Mouse (Mus musculus): ENCODE measurements around the gene Fbxl12. TPM values are rescaled to one million over a fixed set of nuclear protein-coding genes. Genes with fewer than 3 reads are reported as not detected.
"Not testable (repeated sequence)": the region's sequence is repeated elsewhere in the genome, so short reads cannot be mapped to it uniquely, and the experiment has no call there.

The Fbxl12 gene
- total RNA-seq, 1 experiment, result 13.0 TPM

GRCm38 (mm10) chr9:20636790-20637189 lies 7.8 kb downstream of the Fbxl12 start:
- TF ChIP-seq HCFC1 (IDR thresholded peaks at IDR 0.05; ENCODE audit: borderline replicate concordance, insufficient read depth, low read length), result no peak
- no peak for TF ChIP-seq CHD2 (IDR thresholded peaks at IDR 0.05; ENCODE audit: low read depth, low read length)
- no peak for TF ChIP-seq ZC3H11A (IDR thresholded peaks at IDR 0.05; ENCODE audit: borderline replicate concordance, low read depth, low read length)
- no peak for TF ChIP-seq MAFK (IDR thresholded peaks at IDR 0.05; ENCODE audit: insufficient read depth, low read depth, low read length)
- no peak for TF ChIP-seq ZNF384 (IDR thresholded peaks at IDR 0.05; ENCODE audit: low read depth, low read length)
- peak overlapping the region; percentile 28; the same call in 1 of the 2 replicates for H3K27ac ChIP-seq (ENCODE audit: insufficient read depth, low read depth, low read length, poor library complexity, severe bottlenecking)
- H3K9me3 ChIP-seq (ENCODE audit: control insufficient read depth, insufficient read depth, low read depth, low read length), result no peaks in the 10 kb centered on the region
- peaks cover 0 to 27% of the 10 kb centered on the region in 2 experiments; a peak in 2 of 4 replicates for H3K4me1 ChIP-seq (ENCODE audit: control insufficient read depth in 2 of 2, insufficient read depth in 2 of 2, low read length in 2 of 2, poor library complexity in 1 of 2)
- H3K9ac ChIP-seq (ENCODE audit: insufficient read depth, low read depth, low read length, poor library complexity, severe bottlenecking), result no peak overlapping the region
- in situ Hi-C loops (cut with MboI; ENCODE audit: low sequenced_read_pairs in 2 of 2, unreplicated experiment in 2 of 2), result loop anchor here in 1 of 2 experiments (25.0 kb wide), 1 partner anchor 174 kb away; the partner anchor contains the start of gene Zfp26
- DNase-seq (ENCODE audit: low read depth, low spot score), result no peak
- H3K4me3 ChIP-seq (ENCODE audit: insufficient read depth in 1 of 2, low read depth in 1 of 2, low read length in 2 of 2, poor library complexity in 1 of 2, severe bottlenecking in 1 of 2), result no peak overlapping the region
- no peaks in the 10 kb centered on the region; the same call in 1 of the 2 replicates for H3K36me3 ChIP-seq (ENCODE audit: control insufficient read depth, insufficient read depth, low read length, poor library complexity, severe bottlenecking)

GRCm38 (mm10) chr9:20636256-20636655 lies 8.3 kb downstream of the Fbxl12 start:
- in situ Hi-C loops (cut with MboI; ENCODE audit: low sequenced_read_pairs in 2 of 2, unreplicated experiment in 2 of 2), result loop anchor here in 1 of 2 experiments (25.0 kb wide), 1 partner anchor 174 kb away; the partner anchor contains the start of gene Zfp26
- no peaks in the 10 kb centered on the region; the same call in 1 of the 2 replicates for H3K36me3 ChIP-seq (ENCODE audit: control insufficient read depth, insufficient read depth, low read length, poor library complexity, severe bottlenecking)
- no peak for TF ChIP-seq MAFK (IDR thresholded peaks at IDR 0.05; ENCODE audit: insufficient read depth, low read depth, low read length)
- no peak for TF ChIP-seq CHD2 (IDR thresholded peaks at IDR 0.05; ENCODE audit: low read depth, low read length)
- TF ChIP-seq ZNF384 (IDR thresholded peaks at IDR 0.05; ENCODE audit: low read depth, low read length), result no peak
- TF ChIP-seq ZC3H11A (IDR thresholded peaks at IDR 0.05; ENCODE audit: borderline replicate concordance, low read depth, low read length), result no peak
- no peak for TF ChIP-seq HCFC1 (IDR thresholded peaks at IDR 0.05; ENCODE audit: borderline replicate concordance, insufficient read depth, low read length)
- DNase-seq (ENCODE audit: low read depth, low spot score), result no peak
- H3K4me1 ChIP-seq (ENCODE audit: control insufficient read depth in 2 of 2, insufficient read depth in 2 of 2, low read length in 2 of 2, poor library complexity in 1 of 2), result peaks cover 0 to 25% of the 10 kb centered on the region in 2 experiments; a peak in 2 of 4 replicates
- H3K9ac ChIP-seq (ENCODE audit: insufficient read depth, low read depth, low read length, poor library complexity, severe bottlenecking), result no peak overlapping the region
- no peaks in the 10 kb centered on the region for H3K9me3 ChIP-seq (ENCODE audit: control insufficient read depth, insufficient read depth, low read depth, low read length)
- H3K4me3 ChIP-seq (ENCODE audit: insufficient read depth in 1 of 2, low read depth in 1 of 2, low read length in 2 of 2, poor library complexity in 1 of 2, severe bottlenecking in 1 of 2), result no peak overlapping the region
- H3K27ac ChIP-seq (ENCODE audit: insufficient read depth, low read depth, low read length, poor library complexity, severe bottlenecking), result peak overlapping the region; percentile 28; the same call in 1 of the 2 replicates

GRCm38 (mm10) chr9:20635676-20636075 lies 8.9 kb downstream of the Fbxl12 start:
- H3K9me3 ChIP-seq (ENCODE audit: control insufficient read depth, insufficient read depth, low read depth, low read length); H3K9ac ChIP-seq (ENCODE audit: insufficient read depth, low read depth, low read length, poor library complexity, severe bottlenecking); H3K4me3 ChIP-seq (ENCODE audit: insufficient read depth in 1 of 2, low read depth in 1 of 2, low read length in 2 of 2, poor library complexity in 1 of 2, severe bottlenecking in 1 of 2); H3K36me3 ChIP-seq (ENCODE audit: control insufficient read depth, insufficient read depth, low read length, poor library complexity, severe bottlenecking); DNase-seq (ENCODE audit: low read depth, low spot score); H3K27ac ChIP-seq (ENCODE audit: insufficient read depth, low read depth, low read length, poor library complexity, severe bottlenecking): not testable (repeated sequence)
- in situ Hi-C loops (cut with MboI; ENCODE audit: low sequenced_read_pairs in 2 of 2, unreplicated experiment in 2 of 2), result loop anchor here in 1 of 2 experiments (25.0 kb wide), 1 partner anchor 173 kb away; the partner anchor contains the start of gene Zfp26
- peaks cover 0 to 25% of the 10 kb centered on the region in 2 experiments; a peak in 2 of 4 replicates for H3K4me1 ChIP-seq (ENCODE audit: control insufficient read depth in 2 of 2, insufficient read depth in 2 of 2, low read length in 2 of 2, poor library complexity in 1 of 2)

GRCm38 (mm10) chr9:20631332-20631731 lies 13.2 kb downstream of the Fbxl12 start:
- TF ChIP-seq CHD2 (IDR thresholded peaks at IDR 0.05; ENCODE audit: low read depth, low read length), result no peak
- TF ChIP-seq HCFC1 (IDR thresholded peaks at IDR 0.05; ENCODE audit: borderline replicate concordance, insufficient read depth, low read length), result no peak
- no peak for TF ChIP-seq ZNF384 (IDR thresholded peaks at IDR 0.05; ENCODE audit: low read depth, low read length)
- no peak for TF ChIP-seq MAFK (IDR thresholded peaks at IDR 0.05; ENCODE audit: insufficient read depth, low read depth, low read length)
- TF ChIP-seq ZC3H11A (IDR thresholded peaks at IDR 0.05; ENCODE audit: borderline replicate concordance, low read depth, low read length), result no peak
- no peak overlapping the region for H3K27ac ChIP-seq (ENCODE audit: insufficient read depth, low read depth, low read length, poor library complexity, severe bottlenecking)
- in situ Hi-C loops (cut with MboI; ENCODE audit: low sequenced_read_pairs in 2 of 2, unreplicated experiment in 2 of 2), result loop anchor here in 1 of 2 experiments (25.0 kb wide), 1 partner anchor 169 kb away; the partner anchor contains the start of gene Zfp26
- H3K9me3 ChIP-seq (ENCODE audit: control insufficient read depth, insufficient read depth, low read depth, low read length), result no peaks in the 10 kb centered on the region
- peaks cover 0 to 8% of the 10 kb centered on the region in 2 experiments; a peak in 2 of 4 replicates for H3K4me1 ChIP-seq (ENCODE audit: control insufficient read depth in 2 of 2, insufficient read depth in 2 of 2, low read length in 2 of 2, poor library complexity in 1 of 2)
- H3K4me3 ChIP-seq (ENCODE audit: insufficient read depth in 1 of 2, low read depth in 1 of 2, low read length in 2 of 2, poor library complexity in 1 of 2, severe bottlenecking in 1 of 2), result no peak overlapping the region
- H3K36me3 ChIP-seq (ENCODE audit: control insufficient read depth, insufficient read depth, low read length, poor library complexity, severe bottlenecking), result no peaks in the 10 kb centered on the region
- no peak for DNase-seq (ENCODE audit: low read depth, low spot score)
- H3K9ac ChIP-seq (ENCODE audit: insufficient read depth, low read depth, low read length, poor library complexity, severe bottlenecking), result no peak overlapping the region

- no peaks in the 10 kb centered on the region for H3K36me3 ChIP-seq (ENCODE audit: control insufficient read depth, insufficient read depth, low read length, poor library complexity, severe bottlenecking)
- in situ Hi-C loops (cut with MboI; ENCODE audit: low sequenced_read_pairs in 2 of 2, unreplicated experiment in 2 of 2), result no loop called here
- H3K9ac ChIP-seq (ENCODE audit: insufficient read depth, low read depth, low read length, poor library complexity, severe bottlenecking), result no peak overlapping the region
- no peak overlapping the region for H3K4me3 ChIP-seq (ENCODE audit: insufficient read depth in 1 of 2, low read depth in 1 of 2, low read length in 2 of 2, poor library complexity in 1 of 2, severe bottlenecking in 1 of 2)
- no peak for TF ChIP-seq CHD2 (IDR thresholded peaks at IDR 0.05; ENCODE audit: low read depth, low read length)
- TF ChIP-seq ZNF384 (IDR thresholded peaks at IDR 0.05; ENCODE audit: low read depth, low read length), result no peak
- no peak for TF ChIP-seq MAFK (IDR thresholded peaks at IDR 0.05; ENCODE audit: insufficient read depth, low read depth, low read length)
- TF ChIP-seq HCFC1 (IDR thresholded peaks at IDR 0.05; ENCODE audit: borderline replicate concordance, insufficient read depth, low read length), result no peak
- TF ChIP-seq ZC3H11A (IDR thresholded peaks at IDR 0.05; ENCODE audit: borderline replicate concordance, low read depth, low read length), result no peak
- no peak overlapping the region for H3K27ac ChIP-seq (ENCODE audit: insufficient read depth, low read depth, low read length, poor library complexity, severe bottlenecking)
- DNase-seq (ENCODE audit: low read depth, low spot score), result no peak
- H3K4me1 ChIP-seq (ENCODE audit: control insufficient read depth in 2 of 2, insufficient read depth in 2 of 2, low read length in 2 of 2, poor library complexity in 1 of 2), result no peaks in the 10 kb centered on the region
- no peaks in the 10 kb centered on the region for H3K9me3 ChIP-seq (ENCODE audit: control insufficient read depth, insufficient read depth, low read depth, low read length)
Measured at GRCm38 (mm10) chr9:20616685-20617084, 27.9 kb downstream of the Fbxl12 start.

All from ES-E14 (cell line).